Mouse (Mus musculus) retina, postnatal 7 days (tissue): ENCODE data around the gene Chrm5.

Source experiments
- DNase-seq: peaks from one replicate; pipeline ENCODE4 v3.0.0-alpha.2; 2012; ENCODE audit warnings: low read depth, low spot score

Gene Chrm5

DNA sequence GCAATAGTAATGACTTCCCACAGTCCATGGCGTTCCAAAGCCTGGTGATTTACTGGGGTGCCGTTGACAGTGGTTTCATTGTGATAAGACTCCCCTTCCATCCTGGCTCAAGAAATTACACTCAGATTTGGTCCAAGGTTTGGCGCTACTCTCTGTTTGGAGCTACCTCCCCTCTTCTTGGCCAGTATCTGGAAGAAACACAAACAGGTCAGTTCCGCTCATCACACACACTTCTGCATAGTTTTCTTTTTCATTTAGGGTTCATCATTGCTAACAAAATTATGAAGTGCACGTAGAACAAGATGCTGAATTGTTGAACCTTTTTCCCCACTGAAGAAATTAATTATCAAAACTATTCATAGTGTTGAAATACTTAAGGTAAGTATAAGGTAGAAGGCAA, at the start of gene Chrm5:
Gene Chrm5 (minus strand): TSS at position 101 of the 400 bp plus-strand sequence.
- DNase-seq, result no peak

DNA sequence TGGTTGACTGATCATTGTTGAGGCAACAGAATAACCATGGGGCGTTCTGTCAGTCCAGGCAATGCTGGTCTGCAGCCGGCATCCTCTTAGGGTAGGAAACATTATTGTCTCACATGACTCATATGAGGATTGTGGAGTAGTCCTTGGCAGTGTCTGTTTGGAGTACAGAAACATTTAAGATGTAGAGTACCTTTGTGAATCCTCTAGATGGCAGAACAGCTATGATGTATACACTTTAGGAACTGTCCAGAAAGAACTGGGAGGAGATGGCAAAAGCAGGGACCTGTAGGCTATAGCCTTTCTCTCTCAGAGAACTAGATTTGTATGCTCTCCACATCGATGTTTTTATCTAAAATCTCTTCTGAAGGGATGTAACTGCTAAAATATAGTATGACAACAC, 46.4 kb upstream of the Chrm5 start:
- DNase-seq, result no peak

DNA sequence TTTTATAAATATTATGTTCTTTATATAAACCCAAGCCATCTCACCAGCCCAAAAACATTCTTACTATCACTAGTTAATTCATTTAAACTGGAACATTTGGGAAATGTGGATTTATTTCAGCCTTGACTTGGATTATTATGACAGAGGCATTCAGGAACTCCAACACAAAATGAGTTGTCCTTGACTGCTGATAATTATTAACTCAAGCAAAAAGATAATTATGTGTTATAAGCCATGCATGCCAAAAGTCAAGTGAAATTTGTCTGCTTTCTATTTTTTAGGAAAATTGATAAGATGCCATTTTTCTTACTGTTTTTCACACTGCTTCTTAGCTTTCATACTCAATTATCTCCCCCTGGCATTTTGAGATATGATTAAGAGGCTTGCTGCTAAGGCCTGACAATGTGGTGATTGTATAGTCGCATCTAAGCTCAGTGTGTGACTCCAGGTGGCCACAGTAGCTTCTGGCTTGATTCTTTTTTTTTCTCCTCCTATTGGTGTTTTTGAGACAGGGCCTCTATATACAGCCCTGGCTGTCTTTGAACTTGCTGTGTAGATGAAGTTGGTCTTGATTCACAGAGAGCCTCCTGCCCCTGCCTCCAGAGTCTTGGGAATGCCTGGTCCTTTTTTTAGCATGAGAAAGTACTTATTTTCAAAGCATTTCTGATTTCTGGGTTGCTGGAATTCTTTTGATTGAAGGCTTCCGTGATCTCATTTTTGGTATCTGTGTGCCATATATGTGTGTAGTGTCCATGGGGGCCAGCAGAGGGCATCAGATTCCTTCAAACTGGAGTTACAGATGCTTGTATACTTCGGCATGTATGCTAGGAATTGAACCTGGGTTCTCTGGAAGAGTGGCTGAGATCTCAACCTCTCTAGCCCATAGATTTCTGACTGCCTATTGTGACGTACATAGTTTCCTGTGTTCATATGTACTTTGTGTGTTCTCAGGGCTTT, 40.2 kb upstream of the Chrm5 start:
- DNase-seq, result no peak

DNA sequence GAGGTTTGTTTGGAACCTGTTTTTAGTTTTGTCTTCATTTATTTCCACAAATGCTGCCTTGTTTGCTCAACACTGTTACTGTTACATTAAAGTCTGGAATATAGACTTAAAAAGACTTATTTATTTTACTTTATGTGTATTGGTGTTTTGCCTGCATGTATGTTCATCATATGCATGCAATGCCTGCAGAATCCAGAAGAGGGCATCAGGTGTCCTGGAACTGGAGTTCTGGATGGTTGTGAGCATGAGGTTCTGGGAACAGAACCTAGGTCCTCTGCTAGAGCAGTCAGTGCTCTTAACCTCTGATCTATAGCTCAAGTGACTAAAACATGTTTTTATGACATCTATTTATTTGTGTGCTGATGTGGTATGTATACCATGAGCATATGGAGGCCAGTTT, 38.0 kb upstream of the Chrm5 start:
- no peak for DNase-seq

DNA sequence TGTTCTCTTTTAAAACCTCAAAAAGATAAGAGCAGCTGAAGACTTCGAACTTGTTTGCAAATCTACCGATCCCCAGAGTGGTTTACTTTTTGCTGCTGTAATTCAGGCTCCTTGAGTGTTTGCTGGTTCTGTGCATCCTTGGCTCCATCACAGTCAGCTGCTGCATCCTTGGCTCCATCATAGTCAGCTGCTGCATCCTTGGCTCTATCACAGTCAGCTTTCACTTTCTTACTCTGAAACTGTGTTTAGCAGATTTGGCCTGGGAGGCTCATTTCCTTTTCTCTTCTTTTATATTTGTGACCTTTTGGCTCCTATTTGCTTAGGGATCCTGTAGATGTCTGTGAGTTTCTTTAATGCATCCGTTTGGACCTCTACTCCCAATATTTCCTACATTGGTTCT, 36.6 kb upstream of the Chrm5 start:
- no peak for DNase-seq

DNA sequence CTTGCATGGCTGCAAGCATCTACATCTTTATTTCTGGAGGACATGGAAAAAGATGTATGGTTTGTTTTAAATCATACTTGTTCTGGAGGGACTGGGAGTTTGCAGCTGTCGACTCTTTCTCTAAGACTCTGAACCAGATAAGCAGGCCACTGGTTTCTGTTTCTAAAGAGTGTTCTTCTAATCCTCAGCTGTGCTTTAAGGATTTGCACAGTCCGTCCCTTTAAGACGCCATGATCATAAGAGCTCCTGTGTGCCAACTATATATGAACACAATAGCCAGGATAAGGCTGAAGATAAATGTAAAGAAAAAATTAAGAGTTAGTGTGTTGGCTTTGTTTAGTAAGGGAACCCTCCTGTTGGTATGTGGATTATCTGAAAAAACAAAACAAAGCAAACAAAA, 36.2 kb upstream of the Chrm5 start:
- DNase-seq, result no peak

DNA sequence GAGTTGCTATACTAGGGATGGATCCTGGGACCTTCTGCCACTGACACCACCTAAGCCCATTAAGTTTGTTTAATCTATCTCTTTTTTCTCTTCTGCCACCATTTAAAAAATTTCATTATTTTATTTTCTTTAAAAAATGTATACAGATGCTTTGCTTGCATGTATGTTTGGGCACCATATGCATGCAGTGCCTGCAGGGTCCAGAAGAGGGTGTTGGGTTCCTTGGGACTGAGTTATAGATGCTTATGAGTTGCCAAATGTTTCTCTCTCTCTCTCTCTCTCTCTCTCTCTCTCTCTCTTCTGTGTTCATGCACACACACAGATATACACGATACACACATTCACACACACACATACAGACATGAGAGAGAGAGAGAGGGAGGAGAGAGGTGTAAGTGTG, 32.5 kb upstream of the Chrm5 start:
- DNase-seq, result no peak

DNA sequence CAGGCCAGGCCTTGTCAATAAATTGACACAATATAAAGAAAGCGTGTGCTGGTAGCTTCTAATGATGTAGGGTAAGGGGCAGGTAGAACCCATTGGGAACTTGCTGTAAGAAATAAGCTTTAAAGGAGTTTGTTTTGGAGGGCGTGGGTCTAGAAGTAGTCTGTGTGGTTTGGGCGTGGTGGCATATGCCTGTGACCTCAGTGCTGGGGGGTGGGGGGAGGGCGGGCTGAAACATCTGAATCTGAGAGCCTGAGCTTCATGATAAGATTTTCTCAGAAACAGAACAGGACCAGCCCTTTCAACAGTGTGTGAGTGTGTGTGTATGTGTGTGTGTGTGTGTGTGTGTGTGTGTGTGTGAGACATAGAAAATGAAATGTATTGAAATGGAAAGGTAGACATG, 29.6 kb upstream of the Chrm5 start:
- DNase-seq, result no peak

DNA sequence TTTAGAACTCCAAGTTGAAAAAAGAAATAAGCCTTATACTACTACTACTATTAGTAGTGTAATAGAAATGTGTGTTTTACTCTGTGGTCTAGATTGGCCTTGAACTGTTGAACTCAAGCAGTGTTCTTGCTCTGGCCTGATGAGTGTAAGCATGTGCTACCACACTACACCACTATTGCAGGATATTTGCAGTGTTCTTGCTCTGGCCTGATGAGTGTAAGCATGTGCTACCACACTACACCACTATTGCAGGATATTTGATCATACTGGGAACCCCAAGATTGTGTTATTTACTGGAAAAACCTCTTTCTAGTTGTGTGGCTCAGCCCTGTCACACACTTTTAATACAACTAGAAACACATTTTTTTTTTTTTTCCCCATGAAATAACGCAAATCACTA, 26.9 kb upstream of the Chrm5 start:
- no peak for DNase-seq

DNA sequence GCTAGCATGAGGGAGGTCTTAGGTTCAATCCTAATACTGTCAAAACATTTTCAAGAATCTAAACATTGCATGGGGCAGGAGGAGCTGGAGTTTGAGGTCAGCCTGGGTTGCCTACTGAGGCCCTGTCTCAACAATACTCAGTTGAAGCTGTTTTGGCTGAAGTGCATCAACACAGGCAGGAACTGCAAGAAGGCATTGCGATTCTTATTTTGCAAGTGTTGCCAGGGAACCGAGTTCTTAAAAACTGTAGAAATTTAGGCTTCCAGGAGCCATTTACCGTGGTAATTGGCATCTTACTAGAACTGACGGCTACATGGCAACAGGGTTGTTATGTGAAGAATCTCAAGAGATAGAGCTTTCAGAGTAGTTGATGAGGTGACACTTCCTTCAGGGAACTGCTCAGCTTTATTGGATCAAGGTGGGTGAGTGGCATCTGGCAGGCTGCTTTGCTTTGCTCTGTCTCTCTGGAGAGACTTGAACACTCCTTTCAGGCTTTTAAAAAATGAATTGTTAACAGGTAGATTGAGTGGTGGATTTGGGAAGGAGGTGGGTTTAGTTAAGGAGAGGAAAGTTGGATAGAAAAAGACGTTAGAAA, 26.4 kb upstream of the Chrm5 start:
- no peak for DNase-seq

DNA sequence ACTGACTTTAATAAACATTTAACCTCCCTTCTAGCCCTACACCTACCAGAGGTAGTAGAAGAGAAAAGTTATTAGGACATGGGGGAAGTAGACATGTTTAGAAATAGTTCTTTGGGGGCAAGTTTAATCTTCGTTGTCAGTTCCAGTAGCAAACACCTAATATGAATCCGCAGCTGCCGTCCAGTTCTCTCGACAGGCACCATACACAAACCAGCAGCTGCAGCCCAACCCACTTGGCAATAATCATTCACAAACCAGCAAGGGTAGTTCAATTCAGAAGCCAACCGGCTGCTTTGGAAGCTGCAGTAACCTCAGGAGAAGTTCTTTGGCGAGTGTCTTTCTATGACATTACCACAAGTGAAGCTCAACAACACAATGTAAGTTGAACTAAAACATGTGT, 23.4 kb upstream of the Chrm5 start:
- DNase-seq, result no peak

DNA sequence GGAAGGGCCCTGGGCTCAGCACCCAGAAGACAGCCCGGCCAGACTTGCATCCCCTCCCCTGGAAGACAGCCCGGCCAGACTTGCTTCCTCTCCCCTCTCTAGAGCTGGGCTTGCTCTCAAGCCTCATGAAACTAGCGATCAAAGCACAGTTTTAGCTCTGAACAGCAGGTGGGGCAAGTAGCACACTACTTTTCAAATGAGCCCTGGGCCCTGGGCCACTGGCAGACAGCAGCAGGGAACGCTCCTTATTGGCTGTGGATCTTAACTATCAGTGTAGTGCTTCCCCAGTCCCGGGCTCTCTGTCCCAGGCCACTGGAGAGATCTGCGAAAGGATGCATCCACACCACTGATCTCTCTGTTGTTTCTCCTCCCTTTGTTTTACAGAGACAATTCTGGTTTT, 20.6 kb upstream of the Chrm5 start:
- peak; percentile 67 for DNase-seq

DNA sequence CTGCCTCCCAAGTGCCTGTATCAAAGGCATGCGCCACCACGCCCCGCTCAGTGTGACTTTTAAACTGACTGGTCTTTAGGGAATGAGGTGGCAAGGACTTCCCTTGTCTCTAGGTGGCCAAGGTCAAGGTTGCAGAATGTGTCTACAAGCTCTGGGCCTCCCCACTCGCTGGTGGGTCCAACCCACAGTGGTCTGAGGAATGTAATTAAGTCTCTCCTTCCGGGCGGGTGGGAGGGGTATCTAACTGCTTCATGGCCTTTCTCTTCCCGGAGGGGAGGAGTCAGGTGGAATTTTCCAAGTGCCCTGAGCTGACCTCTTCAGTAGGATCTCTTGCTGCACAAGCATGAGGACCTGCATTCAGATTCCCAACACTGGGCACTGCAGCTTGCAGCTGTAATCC, 17.3 kb upstream of the Chrm5 start:
- no peak for DNase-seq

DNA sequence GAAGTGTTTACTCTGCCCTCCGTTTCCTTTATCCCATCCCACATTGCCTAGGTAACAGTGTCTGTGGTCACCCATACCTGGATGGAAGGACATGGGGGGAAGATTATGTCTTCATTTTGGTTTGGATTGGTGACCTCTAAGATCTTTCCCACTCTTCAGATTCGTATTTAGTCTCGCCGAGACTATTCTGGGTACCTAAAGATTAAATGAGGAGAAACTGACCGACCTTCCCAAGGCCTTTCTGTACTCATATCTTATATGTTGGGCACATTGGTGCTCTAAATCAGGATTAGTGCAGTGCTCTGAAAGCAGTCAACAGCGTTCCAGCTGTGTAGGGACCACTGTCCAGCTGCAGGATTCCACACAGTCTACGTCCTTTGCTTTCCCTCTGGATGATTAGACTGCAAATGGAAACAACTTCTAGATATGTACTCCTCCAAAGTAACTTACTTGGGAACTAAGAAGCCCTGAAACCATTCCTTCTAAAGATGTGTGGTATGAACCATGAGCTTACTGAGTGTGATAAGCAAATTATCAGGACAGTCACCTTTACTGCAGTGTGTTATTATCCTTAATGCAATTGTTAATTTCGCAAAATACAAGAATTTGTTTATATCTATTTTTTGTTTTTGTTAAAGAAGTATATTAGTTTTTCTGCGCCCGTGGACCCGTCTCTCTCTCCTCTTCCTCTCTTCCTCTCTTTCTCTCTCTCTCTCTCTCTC, 13.1 kb upstream of the Chrm5 start:
- no peak for DNase-seq

DNA sequence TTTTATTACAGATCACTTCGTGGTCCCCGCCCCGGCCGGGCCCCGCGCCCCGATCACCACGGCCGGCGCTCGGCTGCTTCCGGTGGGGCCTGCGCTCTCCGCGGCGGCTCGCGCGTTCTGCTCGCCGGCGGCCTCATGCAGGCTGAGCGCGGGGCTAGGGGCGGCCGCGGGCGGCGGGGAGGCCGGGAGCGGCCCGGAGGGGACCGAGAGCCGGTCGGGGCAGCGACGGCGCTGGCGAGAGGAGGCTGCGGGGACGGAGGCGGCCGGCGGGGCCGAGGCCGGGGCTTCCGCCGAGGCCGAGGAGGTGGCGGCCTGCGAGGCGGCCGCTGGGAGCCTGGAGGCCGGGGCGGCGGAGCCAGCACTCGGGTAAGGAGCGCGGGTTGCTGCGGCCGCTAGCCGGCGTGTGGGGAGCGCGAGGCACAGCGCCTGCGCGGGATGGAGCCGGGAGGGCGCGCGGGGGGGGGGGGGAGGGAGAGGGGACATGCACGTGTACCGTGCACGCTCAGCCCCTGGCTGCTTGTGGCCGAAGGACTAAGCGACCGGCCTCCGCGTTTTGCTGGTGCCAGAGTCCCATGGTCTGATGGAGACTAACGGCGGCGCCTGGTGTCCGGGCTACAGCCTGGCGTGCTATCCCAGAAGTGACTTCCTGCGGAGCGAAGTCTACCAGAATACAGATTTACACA, 12.4 kb upstream of the Chrm5 start, which contains the start of gene Aven:
Gene Aven (plus strand): TSS at position 109 of the 683 bp plus-strand sequence.
- peak; percentile 77 for DNase-seq

DNA sequence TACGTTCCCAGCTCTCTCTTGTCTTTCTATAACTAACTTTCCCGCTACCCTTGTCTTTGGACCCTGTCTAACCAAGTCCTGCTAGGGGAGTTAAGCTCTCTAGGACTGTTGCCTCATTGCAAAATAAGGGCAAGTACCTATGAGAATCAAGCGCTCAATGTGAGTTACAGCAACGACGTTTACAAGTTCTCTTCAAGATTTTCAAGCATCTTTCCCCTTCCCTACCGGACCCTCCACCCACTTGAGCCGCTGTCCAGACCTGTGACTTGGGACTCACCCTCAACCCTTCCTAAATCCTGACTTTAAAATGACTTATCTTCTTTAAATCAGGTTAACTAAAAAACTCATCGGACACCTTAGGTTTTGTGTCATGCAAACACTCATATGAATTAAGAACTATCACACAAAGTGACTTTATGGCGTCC, 11.9 kb upstream of the Chrm5 start:
- DNase-seq, result no peak

DNA sequence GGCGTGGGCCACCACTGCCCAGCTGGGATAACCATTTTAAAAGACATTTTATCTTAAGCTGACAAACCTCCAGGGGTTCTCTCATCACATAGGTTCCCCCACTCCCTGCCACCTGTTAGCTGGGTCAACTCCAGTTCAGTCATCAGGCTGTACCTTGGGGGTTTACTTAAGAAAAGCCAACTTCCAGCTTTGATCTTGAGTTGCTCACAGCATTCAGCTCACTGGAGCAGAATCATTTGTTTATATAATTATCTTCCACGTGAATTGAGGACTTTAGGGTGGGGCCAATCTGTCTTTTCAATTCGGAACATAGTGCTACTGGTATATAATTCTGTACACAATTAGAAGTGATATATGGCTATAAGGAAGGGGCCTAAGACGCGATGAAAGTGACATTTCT, 11.1 kb upstream of the Chrm5 start:
- no peak for DNase-seq

DNA sequence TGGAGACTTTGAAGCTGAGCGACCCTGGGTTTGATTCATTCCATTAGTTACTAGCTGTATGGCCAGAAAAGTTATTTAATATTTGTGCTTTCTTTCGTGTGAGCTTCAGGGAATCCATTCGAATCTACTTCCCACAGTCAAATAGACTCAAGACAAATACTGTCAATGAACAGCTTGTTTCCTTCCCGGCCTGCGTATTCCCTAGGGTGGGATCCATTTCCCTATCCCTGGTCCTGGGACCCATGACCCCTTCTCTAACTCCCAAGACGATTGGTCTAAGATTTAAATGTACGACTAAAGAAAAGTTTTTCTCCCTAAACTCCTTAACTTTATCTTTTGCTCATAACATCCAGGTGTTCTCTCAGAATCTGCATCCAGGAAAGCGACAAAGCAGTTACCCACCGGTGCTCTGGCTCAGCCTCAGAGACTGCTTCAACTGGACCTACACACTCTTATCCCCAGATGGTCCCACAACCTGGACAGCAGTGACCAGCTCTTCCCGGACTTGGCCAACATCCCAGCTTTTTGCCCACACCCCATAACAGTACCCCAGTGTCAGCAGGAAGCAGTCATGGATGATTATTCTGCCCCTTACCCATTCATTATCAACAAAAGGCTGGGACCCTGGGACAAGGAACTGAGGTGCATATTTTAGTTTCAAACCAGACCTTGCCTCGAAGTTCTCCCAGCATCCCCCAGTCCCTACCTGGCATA, 10.1 kb upstream of the Chrm5 start:
- DNase-seq, result no peak

DNA sequence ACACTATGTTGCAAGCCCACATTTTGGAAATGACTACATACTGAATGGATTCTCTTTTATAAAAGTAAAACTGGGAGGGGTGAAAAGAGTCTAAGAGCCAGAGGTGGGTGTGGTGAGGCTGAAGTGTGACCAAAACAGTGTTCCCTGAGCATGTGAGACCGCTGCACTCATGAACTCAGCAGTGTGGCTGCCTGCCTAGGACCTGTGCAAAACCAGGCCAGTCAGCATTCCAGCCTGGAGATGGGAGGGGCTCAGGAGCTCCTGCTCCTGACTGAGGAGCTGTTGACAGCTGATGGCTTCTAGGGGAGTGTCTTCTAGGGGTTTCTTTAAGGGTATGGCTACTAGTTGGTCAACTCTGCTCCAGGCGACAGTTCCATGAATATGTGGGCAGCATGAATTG, 4.3 kb upstream of the Chrm5 start:
- no peak for DNase-seq

DNA sequence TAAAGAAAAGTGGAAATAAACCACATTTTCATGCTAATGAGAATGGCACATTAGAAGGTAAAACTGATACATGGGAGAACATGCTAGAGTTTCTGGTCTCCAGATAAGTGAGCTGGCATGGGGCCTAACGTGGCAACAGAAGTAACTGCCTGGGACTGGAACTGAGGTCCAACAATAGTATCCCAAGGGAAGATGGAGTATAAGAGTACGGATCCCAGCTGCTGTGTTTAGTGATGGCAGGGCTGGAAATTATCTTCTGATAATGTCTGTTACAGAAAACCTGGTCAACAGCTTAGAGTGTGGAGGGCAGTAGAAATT, 2.7 kb upstream of the Chrm5 start:
- no peak for DNase-seq

DNA sequence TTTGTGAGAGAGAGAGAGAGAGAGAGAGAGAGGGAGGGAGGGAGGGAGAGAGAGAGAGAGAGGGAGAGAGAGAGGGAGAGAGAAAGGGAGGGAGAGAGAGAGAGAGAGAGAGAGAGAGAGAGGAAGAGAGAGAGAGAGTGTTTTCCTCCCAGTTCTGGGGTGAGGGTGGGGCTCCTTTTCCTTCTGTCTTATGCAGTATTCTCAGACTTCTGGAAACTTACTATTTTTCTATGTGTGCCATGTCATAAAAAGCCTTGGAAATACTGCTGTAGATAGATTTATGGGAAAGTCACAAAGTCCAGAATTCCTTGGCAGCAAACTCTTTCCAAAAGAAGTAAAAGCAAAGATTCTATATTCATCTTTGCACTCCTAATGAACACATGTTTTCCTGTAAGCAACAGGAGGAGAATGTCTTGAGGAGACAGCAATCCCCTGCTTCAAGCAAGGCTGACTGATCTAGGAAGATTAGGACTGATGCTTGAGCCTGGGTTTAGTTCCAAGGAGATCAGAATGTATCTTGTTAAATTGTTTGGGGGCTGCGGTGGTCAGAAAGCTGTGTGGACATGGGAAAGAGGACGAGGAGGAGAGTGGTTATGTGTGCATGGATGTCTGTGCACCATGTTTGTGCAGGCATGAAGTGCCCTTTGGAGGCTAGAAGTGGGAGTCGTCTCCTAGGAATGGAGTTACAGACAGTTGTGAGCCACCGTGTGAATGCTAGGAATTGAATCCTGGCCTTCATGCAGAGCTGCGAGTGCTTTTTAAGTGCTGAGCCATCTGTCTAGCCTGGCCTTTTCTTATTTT, 2.2 kb upstream of the Chrm5 start:
- no peak for DNase-seq
